Comparison of ENCODE assay signal across 7 mouse cellular contexts in genomic region chr5:64805131-64805872, GRCm38 (mm10). TPM values are rescaled to one million over a fixed set of nuclear protein-coding genes. Genes with fewer than 3 reads are reported as not detected.
A peak's percentile ranks its signal among the peaks of the same experiment; 100 is the strongest.
DNase-seq lines count a peak whose midpoint lies in the region; ATAC-seq and TF ChIP-seq lines count a peak whose summit lies in the region.

No protein-coding gene starts in this region.

- peak overlapping the region; percentile 78 for H3K27ac ChIP-seq in spleen, adult 2 months (ENCODE audit: insufficient read depth, low read length)
- H3K27ac ChIP-seq in embryonic facial prominence, embryonic 12.5 days: peak overlapping the region; percentile 93
- peak overlapping the region; percentile 89 for H3K27ac ChIP-seq in limb, embryonic 11.5 days (replicated peaks; ENCODE audit: low read depth, low read length)

- H3K27me3 ChIP-seq in spleen, adult 2 months (ENCODE audit: control insufficient read depth, insufficient read depth, low read length): no peaks in the 10 kb centered on the region
- H3K27me3 ChIP-seq in embryonic facial prominence, embryonic 12.5 days: no peaks in the 10 kb centered on the region
- no peaks in the 10 kb centered on the region for H3K27me3 ChIP-seq in limb, embryonic 11.5 days (ENCODE audit: control insufficient read depth, insufficient read depth, low read length)
- no peaks in the 10 kb centered on the region for H3K27me3 ChIP-seq in splenic B cell, adult 2 months (ENCODE audit: control insufficient read depth, insufficient read depth, low read length, poor library complexity, severe bottlenecking)

- peaks cover 5% of the 10 kb centered on the region; the same call in 1 of the 2 replicates for H3K36me3 ChIP-seq in spleen, adult 2 months (ENCODE audit: control insufficient read depth, insufficient read depth, low read length)
- H3K36me3 ChIP-seq in embryonic facial prominence, embryonic 12.5 days: peaks cover 3% of the 10 kb centered on the region; the same call in 1 of the 2 replicates
- no peaks in the 10 kb centered on the region; the same call in 1 of the 2 replicates for H3K36me3 ChIP-seq in limb, embryonic 11.5 days (ENCODE audit: control insufficient read depth, insufficient read depth, low read length)
- 0 out of 2 replicates have a peak, but pooled peaks cover 3% of the 10 kb centered on the region for H3K36me3 ChIP-seq in splenic B cell, adult 2 months (ENCODE audit: control insufficient read depth, insufficient read depth, low read length, poor library complexity, severe bottlenecking)

- no peak for DNase-seq in spleen, adult 2 months (ENCODE audit: low read depth in 1 of 2, low spot score in 2 of 2)
- no peak for DNase-seq in spleen, adult 12 weeks (ENCODE audit: low spot score)
- DNase-seq in limb, embryonic 11.5 days (ENCODE audit: low spot score): peak; percentile 41
- DNase-seq in splenic B cell, adult 2 months (ENCODE audit: low read depth, low spot score): peak; percentile 29
- no peak for DNase-seq in right cerebral cortex, adult 2 months (ENCODE audit: low spot score in 2 of 2)
- DNase-seq in frontal cortex, postnatal 25 days (ENCODE audit: low spot score in 2 of 2): no peak

- peaks cover 27% of the 10 kb centered on the region for H3K4me1 ChIP-seq in spleen, adult 2 months (ENCODE audit: control insufficient read depth, insufficient read depth, insufficient read length)
- peaks cover 41% of the 10 kb centered on the region for H3K4me1 ChIP-seq in embryonic facial prominence, embryonic 12.5 days
- peaks cover 37% of the 10 kb centered on the region for H3K4me1 ChIP-seq in limb, embryonic 11.5 days (ENCODE audit: control insufficient read depth, insufficient read depth, low read length)

- 29% methylated on average over 7 of the region's 7 CpGs for WGBS in spleen, adult 2 months
- WGBS in embryonic facial prominence, embryonic 12.5 days: 4% methylated on average over 7 of the region's 7 CpGs
- 5% methylated on average over 7 of the region's 7 CpGs for WGBS in limb, embryonic 11.5 days

- no peaks in the 10 kb centered on the region for H3K9me3 ChIP-seq in embryonic facial prominence, embryonic 12.5 days
- no peaks in the 10 kb centered on the region for H3K9me3 ChIP-seq in limb, embryonic 11.5 days (ENCODE audit: control insufficient read depth, low read length)

- peak overlapping the region; percentile 58 for H3K4me2 ChIP-seq in embryonic facial prominence, embryonic 12.5 days (replicated peaks)
- peak overlapping the region; percentile 52 for H3K4me2 ChIP-seq in limb, embryonic 11.5 days (ENCODE audit: low read depth, severe bottlenecking)

- no peak for TF ChIP-seq POLR2A in spleen, adult 2 months (IDR thresholded peaks at IDR 0.05; ENCODE audit: low read depth, low read length)

- no peak for TF ChIP-seq CTCF in spleen, adult 2 months (IDR thresholded peaks at IDR 0.05; ENCODE audit: extremely low read depth, insufficient read depth, insufficient read length, insufficient replicate concordance)

- peak overlapping the region; percentile 63 for H3K4me3 ChIP-seq in spleen, adult 2 months (ENCODE audit: extremely low read depth, insufficient read depth, insufficient read length)
- peak overlapping the region; percentile 74 for H3K4me3 ChIP-seq in embryonic facial prominence, embryonic 12.5 days
- peak overlapping the region; percentile 33 for H3K4me3 ChIP-seq in limb, embryonic 11.5 days (ENCODE audit: low read depth, low read length)

- ATAC-seq in embryonic facial prominence, embryonic 12.5 days (ENCODE audit: insufficient number of reproducible peaks, insufficient read depth, low FRiP score, low TSS enrichment): no peak
- no peak for ATAC-seq in limb, embryonic 11.5 days (ENCODE audit: insufficient number of reproducible peaks, low FRiP score, low TSS enrichment, low read depth)

- peak overlapping the region; percentile 55 for H3K9ac ChIP-seq in embryonic facial prominence, embryonic 12.5 days
- H3K9ac ChIP-seq in limb, embryonic 11.5 days (ENCODE audit: low read length): peak overlapping the region; percentile 65

RNA-seq across cellular contexts. Expression of gene Klf3, which starts 2.1 kb away (rescaled TPM):
- polyA plus RNA-seq in spleen, adult 2 months (2012; rRNA removed): 75.2 and 111 TPM in 2 replicates
- polyA plus RNA-seq in embryonic facial prominence, embryonic 12.5 days (2016; fragmentation: Nextera tagmentation; extraction: Ambion mirVana): 45.2 and 50.8 TPM in 2 replicates
- 38.6 and 43.6 TPM in 2 replicates for polyA plus RNA-seq in limb, embryonic 11.5 days (2014; fragmentation: Nextera tagmentation; extraction: Ambion mirVana)

Comparison
In these comparisons a context has a peak if more than half of its experiments do, and no peak if none do; other contexts are left out.
1. DNase-seq: peak in limb, embryonic 11.5 days (single experiment) and splenic B cell, adult 2 months (single experiment); none in spleen, adult 2 months (0 of 2), spleen, adult 12 weeks (single experiment), right cerebral cortex, adult 2 months (0 of 2) and frontal cortex, postnatal 25 days (0 of 2).
2. Peak in every context shown above with its lines, with median percentiles within 50 percentile points of each other: H3K27ac ChIP-seq and H3K4me3 ChIP-seq.